Mouse (Mus musculus): ENCODE results near the gene Tgfb1i1. TPM values are rescaled to one million over a fixed set of nuclear protein-coding genes. Genes with fewer than 3 reads are reported as not detected.

Tgfb1i1 gene
- total RNA-seq, 2 experiments from 2014 or later: 36.9 to 37.6 TPM

- intact Hi-C loops (cut with DNase I): no loop called here
- DNase-seq: no peak
Observed at GRCm38 (mm10) chr7:128282532-128283244, 36.1 kb downstream of the Tgfb1i1 start.

GRCm38 (mm10) chr7:128284047-128284446 lies 37.4 kb downstream of the Tgfb1i1 start:
- intact Hi-C loops (cut with DNase I): no loop called here
- no peak for DNase-seq

GRCm38 (mm10) chr7:128285060-128285459 lies 38.4 kb downstream of the Tgfb1i1 start:
- intact Hi-C loops (cut with DNase I): no loop called here
- no peak for DNase-seq

GRCm38 (mm10) chr7:128288923-128289544 lies 42.4 kb downstream of the Tgfb1i1 start:
- intact Hi-C loops (cut with DNase I): no loop called here
- DNase-seq: no peak

GRCm38 (mm10) chr7:128294785-128295184 lies 48.2 kb downstream of the Tgfb1i1 start:
- no peak for DNase-seq
- intact Hi-C loops (cut with DNase I): no loop called here

- no peak for DNase-seq
- intact Hi-C loops (cut with DNase I): no loop called here
Observed at GRCm38 (mm10) chr7:128296514-128296913, 49.9 kb downstream of the Tgfb1i1 start.

- no peak for DNase-seq
- intact Hi-C loops (cut with DNase I): no loop called here
Observed at GRCm38 (mm10) chr7:128297291-128297616, 50.6 kb downstream of the Tgfb1i1 start.

GRCm38 (mm10) chr7:128297617-128298480 lies 51.2 kb downstream of the Tgfb1i1 start, which contains the start of gene BC017158:
Gene BC017158, minus strand, starts transcription at chr7:128298170.
- DNase-seq: peak; percentile 52
- intact Hi-C loops (cut with DNase I): no loop called here

GRCm38 (mm10) chr7:128298481-128299342 lies 52.1 kb downstream of the Tgfb1i1 start:
- intact Hi-C loops (cut with DNase I): no loop called here

GRCm38 (mm10) chr7:128300952-128301351 lies 54.3 kb downstream of the Tgfb1i1 start:
- no peak for DNase-seq
- intact Hi-C loops (cut with DNase I): loop anchor here (10.0 kb wide), 1 partner anchor 114 kb away; the partner anchor contains the start of gene Rgs10

More at GRCm38 (mm10) chr7:128298481-128299342, 52.1 kb downstream of the Tgfb1i1 start:
- DNase-seq: no peak

GRCm38 (mm10) chr7:128302151-128302550 lies 55.5 kb downstream of the Tgfb1i1 start:
- DNase-seq: no peak
- intact Hi-C loops (cut with DNase I): loop anchor here (10.0 kb wide), 1 partner anchor 113 kb away; the partner anchor contains the start of gene Rgs10

- no peak for DNase-seq
- intact Hi-C loops (cut with DNase I): loop anchor here (10.0 kb wide), 1 partner anchor 111 kb away; the partner anchor contains the start of gene Rgs10
Observed at GRCm38 (mm10) chr7:128304198-128304597, 57.6 kb downstream of the Tgfb1i1 start.

- intact Hi-C loops (cut with DNase I): loop anchor here (5.0 to 10.0 kb wide), 2 partner anchors 110 to 387 kb away; partner anchors contain the start of gene Rgs10
- peak; percentile 61 for DNase-seq
Observed at GRCm38 (mm10) chr7:128304907-128305306, 58.3 kb downstream of the Tgfb1i1 start.

Small RNAs within 50 kb of the gene (microRNA-seq; reads per million reads assigned to microRNA genes)
- gene Mir3103: not detected

Other genes starting within 250 kb of the Tgfb1i1 start
- gene Trim72, start 242.9 kb upstream of the Tgfb1i1 start, total RNA-seq (2021): under 1 TPM; 0.26 to 0.56 TPM
- gene Itgam, start 184.2 kb upstream of the Tgfb1i1 start, total RNA-seq (2021): 1 to 10 TPM; 2.1 to 2.2 TPM
- gene Gm49368, start 184.1 kb upstream of the Tgfb1i1 start, total RNA-seq (2021): not detected
- gene Itgax, start 117.3 kb upstream of the Tgfb1i1 start, total RNA-seq (2021): under 1 TPM; 0.44 to 0.48 TPM
- under 1 TPM; 0.22 to 0.66 TPM for gene Itgad, start 92.4 kb upstream of the Tgfb1i1 start, total RNA-seq (2021)
- gene Cox6a2, start 40.4 kb upstream of the Tgfb1i1 start, total RNA-seq (2021): 1 to 10 TPM; 3.2 TPM
- 10 to 100 TPM; 10.3 to 11.2 TPM for gene Armc5, start 9.5 kb upstream of the Tgfb1i1 start, total RNA-seq (2021)
- gene 9130023H24Rik, start 8.8 kb upstream of the Tgfb1i1 start, total RNA-seq (2021): 1 to 10 TPM; 5.0 to 5.2 TPM
- gene Slc5a2, start 18.8 kb downstream of the Tgfb1i1 start, total RNA-seq (2021): not detected
- gene BC017158, start 51.4 kb downstream of the Tgfb1i1 start, total RNA-seq (2021): 10 to 100 TPM; 23.4 to 27.8 TPM
- gene Rgs10, start 171.9 kb downstream of the Tgfb1i1 start, total RNA-seq (2021): 10 to 100 TPM; 34.3 to 41.2 TPM
- 100 to 1,000 TPM; 112 to 115 TPM for gene Tial1, start 214.9 kb downstream of the Tgfb1i1 start, total RNA-seq (2021)

Measured in left cerebral cortex, postnatal 4 days (tissue).